Mouse (Mus musculus) lung, embryonic 15.5 days (tissue): ENCODE measurements around the gene Lmtk2. TPM values are rescaled to one million over a fixed set of nuclear protein-coding genes. Genes with fewer than 3 reads are reported as not detected.

ENCODE experiments used
- ATAC-seq: fragments of 200-750 bp; cut with Nextera tagmentation; 2 replicates; pipeline ENCODE4 v1.8.0; 2017; ENCODE audit warnings: moderate number of reproducible peaks, borderline replicate concordance; ENCODE audit not compliant: low FRiP score, low TSS enrichment; ENCODE audit errors: extremely low read depth
- H3K27ac ChIP-seq: fragments of 300-500 bp; sonication (generic); 2 replicates; pipeline ENCODE4 v1.5.1; 2015; ENCODE audit warnings: moderate library complexity, mild to moderate bottlenecking, inconsistent platforms
- H3K27me3 ChIP-seq: fragments of 300-500 bp; sonication (generic); 2 replicates; pipeline ENCODE4 v1.6.1; 2015; ENCODE audit warnings: inconsistent platforms
- H3K36me3 ChIP-seq: fragments of 300-500 bp; sonication (generic); 2 replicates; pipeline ENCODE4 v1.6.1; 2015; ENCODE audit warnings: inconsistent platforms
- H3K4me1 ChIP-seq: fragments of 300-500 bp; sonication (generic); 2 replicates; pipeline ENCODE4 v1.6.1; 2015; ENCODE audit warnings: inconsistent platforms
- H3K4me2 ChIP-seq: fragments of 300-500 bp; sonication (generic); 2 replicates; pipeline ENCODE4 v1.6.1; 2015; ENCODE audit warnings: inconsistent platforms, mild to moderate bottlenecking, moderate library complexity
- H3K4me3 ChIP-seq: fragments of 300-500 bp; sonication (generic); 2 replicates; pipeline ENCODE4 v1.5.1; 2015; ENCODE audit warnings: mild to moderate bottlenecking, inconsistent platforms
- H3K9ac ChIP-seq: fragments of 300-500 bp; sonication (generic); 2 replicates; pipeline ENCODE4 v1.6.1; 2015; ENCODE audit warnings: inconsistent platforms
- H3K9me3 ChIP-seq: fragments of 300-500 bp; sonication (generic); 2 replicates; pipeline ENCODE4 v1.6.1; 2016; ENCODE audit warnings: inconsistent platforms
- WGBS: fragments of 180-500 bp; shearing (Covaris S2); methylation state at CpG from one replicate; pipeline ENCODE4 v1.1.7; 2015; 5-methylcytosine and 5-hydroxymethylcytosine counted together
- polyA plus RNA-seq: library from polyadenylated mRNA; unstranded; fragments of >200 nt; fragmentation: Nextera tagmentation; extraction: Ambion mirVana; gene quantifications from 2 replicates; pipeline ENCODE4 v1.2.1, GENCODE M21; 2015

Lmtk2 gene
- polyA plus RNA-seq, 1 experiment from 2014 or later: 4.4 TPM

GRCm38 (mm10) chr5:144182542-144183247 is 82.5 kb downstream of the Lmtk2 start:
- Histone ChIP-seq H3K4me3 (no peak overlapping the region), H3K9me3 (no peaks in the 10 kb centered on the region), H3K36me3 (peaks cover 15% of the 10 kb centered on the region), H3K27me3 (no peaks in the 10 kb centered on the region), H3K9ac (no peak overlapping the region), H3K27ac (0 out of 2 replicates have a peak overlapping the region, but pooled peaks have one; percentile 10), H3K4me2 (peak overlapping the region; percentile 18; the same call in 1 of the 2 replicates), H3K4me1 (peaks cover 25% of the 10 kb centered on the region)
- ATAC-seq: 0 out of 2 replicates have a peak, but pooled peaks have one; percentile 24
- WGBS: 30% methylated on average over 20 of the region's 20 CpGs

- no peak for ATAC-seq
- 0 out of 2 replicates have a peak overlapping the region, but pooled peaks have one; percentile 10 for H3K27ac ChIP-seq
- no peaks in the 10 kb centered on the region for H3K9me3 ChIP-seq
- H3K36me3 ChIP-seq: peaks cover 16% of the 10 kb centered on the region
- no peaks in the 10 kb centered on the region for H3K27me3 ChIP-seq
- no peak overlapping the region for H3K4me3 ChIP-seq
- peak overlapping the region; percentile 18; the same call in 1 of the 2 replicates for H3K4me2 ChIP-seq
- 18% methylated on average over 8 of the region's 8 CpGs for WGBS
- H3K4me1 ChIP-seq: peaks cover 25% of the 10 kb centered on the region
- H3K9ac ChIP-seq: no peak overlapping the region
These were observed 83.0 kb downstream of the Lmtk2 start for GRCm38 (mm10) chr5:144183248-144183559.

GRCm38 (mm10) chr5:144183647-144184335 is 83.6 kb downstream of the Lmtk2 start:
- Histone ChIP-seq H3K36me3 (peaks cover 16% of the 10 kb centered on the region), H3K27me3 (no peaks in the 10 kb centered on the region), H3K9ac (no peak overlapping the region), H3K27ac (peak overlapping the region; percentile 31; the same call in 1 of the 2 replicates), H3K4me3 (no peak overlapping the region), H3K4me1 (peaks cover 25% of the 10 kb centered on the region), H3K4me2 (no peak overlapping the region), H3K9me3 (no peaks in the 10 kb centered on the region)
- ATAC-seq: peak; percentile 37; the same call in 1 of the 2 replicates
- WGBS: 52% methylated on average over 7 of the region's 7 CpGs

DNA sequence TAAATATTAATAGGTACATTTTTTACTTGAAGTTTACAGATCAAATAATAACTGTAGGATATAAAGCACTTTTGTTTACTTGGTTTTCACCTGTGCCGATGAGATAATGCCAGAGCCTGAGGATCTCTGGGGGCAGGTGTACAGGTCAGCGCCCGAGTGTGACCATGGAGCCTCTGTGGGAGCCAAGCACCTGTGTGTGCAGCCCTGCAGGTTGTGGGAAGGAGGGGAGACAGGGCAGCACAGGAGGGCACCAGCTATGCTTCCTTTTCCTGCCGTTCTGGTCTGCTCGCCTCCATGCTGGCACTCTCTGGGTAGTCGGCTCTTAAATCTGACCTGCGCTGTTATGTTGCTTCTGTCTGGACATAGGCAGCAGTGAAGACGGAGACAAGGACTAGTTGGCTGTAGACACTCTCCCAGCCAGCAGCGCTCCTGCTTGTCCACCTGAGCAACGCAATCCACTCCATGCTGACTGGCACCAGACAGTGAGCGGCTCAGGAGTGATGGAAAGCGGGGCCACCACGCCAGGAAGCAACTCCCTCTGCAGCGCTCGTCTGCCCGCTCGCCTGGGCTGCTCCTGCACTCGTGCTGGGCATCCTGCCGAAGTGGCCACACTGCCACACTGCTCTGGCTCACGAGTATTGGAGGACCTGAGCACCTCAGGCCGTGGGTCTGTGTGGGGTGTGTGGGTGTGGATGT is 84.3 kb downstream of the Lmtk2 start:
- Histone ChIP-seq H3K4me2 (no peak overlapping the region), H3K4me1 (peaks cover 25% of the 10 kb centered on the region), H3K9me3 (no peaks in the 10 kb centered on the region), H3K4me3 (no peak overlapping the region), H3K9ac (no peak overlapping the region), H3K36me3 (peaks cover 16% of the 10 kb centered on the region), H3K27me3 (no peaks in the 10 kb centered on the region), H3K27ac (peak overlapping the region; percentile 31)
- 0 out of 2 replicates have a peak, but pooled peaks have one; percentile 36 for ATAC-seq
- 71% methylated on average over 21 of the region's 21 CpGs for WGBS

DNA sequence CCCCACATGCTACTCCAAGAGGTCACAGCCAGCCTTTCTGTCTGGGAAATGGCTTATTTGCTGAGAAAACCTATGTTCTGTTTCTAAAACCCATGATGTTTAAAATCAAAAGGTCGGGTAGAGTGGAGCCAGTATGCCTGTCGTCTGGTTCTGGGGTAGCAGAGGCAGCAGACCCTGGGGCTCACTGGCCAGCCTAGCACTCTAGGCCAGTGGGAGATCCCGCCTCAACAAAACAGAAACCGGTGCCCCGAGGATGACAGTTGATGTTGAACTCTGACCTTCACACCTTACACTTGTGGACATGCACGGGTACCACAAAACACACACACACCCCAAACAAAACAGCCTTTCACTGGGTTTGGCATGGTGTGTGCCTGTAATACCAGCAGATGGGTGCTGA is 88.2 kb downstream of the Lmtk2 start:
- Histone ChIP-seq H3K4me2 (no peak overlapping the region), H3K4me1 (peaks cover 28% of the 10 kb centered on the region), H3K9me3 (no peaks in the 10 kb centered on the region), H3K27ac (no peak overlapping the region), H3K4me3 (no peak overlapping the region), H3K36me3 (peaks cover 16% of the 10 kb centered on the region), H3K9ac (no peak overlapping the region), H3K27me3 (no peaks in the 10 kb centered on the region)
- no peak for ATAC-seq
- WGBS: 66% methylated on average over 6 of the region's 6 CpGs

GRCm38 (mm10) chr5:144189327-144189726 is 89.1 kb downstream of the Lmtk2 start:
- no peak overlapping the region for H3K27ac ChIP-seq
- no peak overlapping the region for H3K9ac ChIP-seq
- ATAC-seq: no peak
- peaks cover 20% of the 10 kb centered on the region for H3K4me1 ChIP-seq
- no peaks in the 10 kb centered on the region for H3K9me3 ChIP-seq
- no peak overlapping the region for H3K4me2 ChIP-seq
- H3K36me3 ChIP-seq: peaks cover 16% of the 10 kb centered on the region
- no peaks in the 10 kb centered on the region for H3K27me3 ChIP-seq
- no peak overlapping the region for H3K4me3 ChIP-seq
- WGBS: 75% methylated on average over 7 of the region's 7 CpGs

DNA sequence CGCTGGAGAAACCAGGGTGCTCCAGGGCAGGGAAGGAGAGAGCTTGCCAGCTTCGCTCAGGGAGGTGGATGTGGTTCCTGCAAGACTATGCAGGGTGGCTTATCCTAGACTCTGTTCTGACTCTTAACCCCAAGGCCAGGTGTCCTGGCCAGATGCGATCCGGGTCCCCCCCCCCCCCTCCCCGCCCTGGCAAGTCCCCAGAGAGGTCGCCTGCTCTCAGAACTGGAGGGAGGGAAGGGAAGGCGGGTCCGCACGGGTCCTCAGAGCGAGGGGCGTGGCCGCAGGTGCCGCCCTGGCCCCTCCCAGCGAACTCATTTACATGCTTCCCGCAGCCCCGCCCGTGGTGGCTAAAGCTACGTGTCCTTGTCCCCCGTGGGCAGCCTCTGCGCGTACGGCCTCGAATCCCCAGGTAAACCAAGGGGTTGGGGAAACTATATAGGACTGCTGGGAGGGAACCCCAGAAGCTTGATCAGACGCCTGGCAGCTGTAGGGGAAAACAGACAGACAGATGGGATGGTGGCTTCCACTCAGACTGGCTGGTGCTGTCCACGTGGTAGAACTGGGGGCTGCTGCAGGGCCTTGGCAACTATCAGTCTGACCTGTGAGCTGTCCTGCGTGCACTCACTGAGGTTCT is 89.8 kb downstream of the Lmtk2 start, which contains the start of gene Bhlha15:
TSS of gene Bhlha15 (plus strand) at position 337 of the 634 bp plus-strand sequence.
- 4% methylated on average over 25 of the region's 26 CpGs for WGBS
- ATAC-seq: peak; percentile 39; the same call in 1 of the 2 replicates

GRCm38 (mm10) chr5:144191026-144191425 is 90.8 kb downstream of the Lmtk2 start:
- no peaks in the 10 kb centered on the region for H3K27me3 ChIP-seq
- H3K27ac ChIP-seq: no peak overlapping the region
- H3K36me3 ChIP-seq: peaks cover 5% of the 10 kb centered on the region; the same call in 1 of the 2 replicates
- H3K4me2 ChIP-seq: no peak overlapping the region
- H3K9me3 ChIP-seq: no peaks in the 10 kb centered on the region
- H3K4me1 ChIP-seq: peaks cover 14% of the 10 kb centered on the region
- ATAC-seq: no peak
- 28% methylated on average over 23 of the region's 23 CpGs for WGBS
- no peak overlapping the region for H3K4me3 ChIP-seq
- H3K9ac ChIP-seq: no peak overlapping the region

More for the DNA sequence above, 89.8 kb downstream of the Lmtk2 start, which contains the start of gene Bhlha15:
- Histone ChIP-seq H3K27me3 (no peaks in the 10 kb centered on the region), H3K4me2 (peak within 1 kb of the TSS; percentile 50), H3K9me3 (no peaks in the 10 kb centered on the region), H3K9ac (no peak within 1 kb of the TSS), H3K4me3 (peak within 1 kb of the TSS; percentile 22), H3K36me3 (peaks cover 14% of the 10 kb centered on the region), H3K4me1 (peaks cover 14% of the 10 kb centered on the region), H3K27ac (no peak within 1 kb of the TSS)

DNA sequence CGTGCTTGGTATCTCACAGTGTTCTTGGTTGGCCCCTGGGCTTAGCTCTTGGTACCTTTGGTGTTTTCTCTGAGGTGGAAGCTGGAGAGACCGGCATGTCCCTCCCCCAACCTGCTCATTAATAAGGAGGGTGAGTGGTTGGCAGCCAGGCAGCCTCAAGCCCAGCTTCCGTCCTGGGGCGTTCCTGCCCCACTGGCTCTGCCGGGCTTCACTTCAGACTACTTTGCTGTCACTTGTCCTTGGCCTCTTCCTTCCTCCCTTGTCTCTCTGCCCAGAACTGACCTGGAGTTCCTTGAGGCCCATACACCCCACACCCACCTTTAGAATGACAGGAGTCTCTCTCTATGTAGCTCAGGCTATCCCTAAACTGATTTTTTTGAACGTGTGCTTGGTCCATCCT is 92.4 kb downstream of the Lmtk2 start:
- ATAC-seq: no peak
- Histone ChIP-seq H3K4me3 (no peak overlapping the region), H3K27ac (no peak overlapping the region), H3K4me2 (no peak overlapping the region), H3K9ac (no peak overlapping the region), H3K9me3 (no peaks in the 10 kb centered on the region), H3K36me3 (0 out of 2 replicates have a peak, but pooled peaks cover 1% of the 10 kb centered on the region), H3K4me1 (peaks cover 14% of the 10 kb centered on the region), H3K27me3 (no peaks in the 10 kb centered on the region)
- 74% methylated on average over 6 of the region's 6 CpGs for WGBS

- H3K9ac ChIP-seq: no peak overlapping the region
- H3K4me3 ChIP-seq: no peak overlapping the region
- ATAC-seq: no peak
- H3K27me3 ChIP-seq: no peaks in the 10 kb centered on the region
- WGBS: 78% methylated on average over 7 of the region's 7 CpGs
- no peak overlapping the region for H3K27ac ChIP-seq
- no peaks in the 10 kb centered on the region for H3K9me3 ChIP-seq
- H3K4me2 ChIP-seq: no peak overlapping the region
- peaks cover 14% of the 10 kb centered on the region for H3K4me1 ChIP-seq
- H3K36me3 ChIP-seq: no peaks in the 10 kb centered on the region
These were observed 94.2 kb downstream of the Lmtk2 start for GRCm38 (mm10) chr5:144194416-144194815.

DNA sequence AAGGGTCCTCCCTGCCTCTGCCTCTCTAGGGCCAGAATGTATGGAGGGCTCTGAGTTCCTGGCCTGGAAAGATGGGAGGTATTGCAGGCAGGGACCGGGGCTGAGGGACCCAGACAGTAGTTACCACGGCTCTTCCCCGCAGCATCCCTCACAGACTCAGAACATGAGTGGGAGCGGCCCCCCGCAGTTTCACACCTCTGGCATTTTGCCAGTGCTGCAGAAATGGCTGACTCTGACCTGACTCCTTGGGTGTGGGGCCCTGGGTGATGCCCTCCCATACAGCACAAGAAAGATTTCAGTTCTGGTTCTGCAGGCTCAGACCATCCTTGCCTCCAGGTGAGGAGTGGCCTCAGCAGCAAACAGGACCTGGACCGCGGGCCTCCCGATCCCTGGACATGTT is 95.3 kb downstream of the Lmtk2 start:
- 83% methylated on average over 8 of the region's 8 CpGs for WGBS
- H3K9me3 ChIP-seq: no peaks in the 10 kb centered on the region

More for the DNA sequence above, 95.3 kb downstream of the Lmtk2 start:
- H3K4me1 ChIP-seq: peaks cover 4% of the 10 kb centered on the region; the same call in 1 of the 2 replicates
- no peaks in the 10 kb centered on the region for H3K27me3 ChIP-seq
- H3K27ac ChIP-seq: no peak overlapping the region
- no peak overlapping the region for H3K9ac ChIP-seq
- H3K36me3 ChIP-seq: no peaks in the 10 kb centered on the region
- no peak overlapping the region for H3K4me2 ChIP-seq
- H3K4me3 ChIP-seq: no peak overlapping the region
- no peak for ATAC-seq
